Mouse (Mus musculus): ENCODE measurements around the gene Plekha6.

DNA sequence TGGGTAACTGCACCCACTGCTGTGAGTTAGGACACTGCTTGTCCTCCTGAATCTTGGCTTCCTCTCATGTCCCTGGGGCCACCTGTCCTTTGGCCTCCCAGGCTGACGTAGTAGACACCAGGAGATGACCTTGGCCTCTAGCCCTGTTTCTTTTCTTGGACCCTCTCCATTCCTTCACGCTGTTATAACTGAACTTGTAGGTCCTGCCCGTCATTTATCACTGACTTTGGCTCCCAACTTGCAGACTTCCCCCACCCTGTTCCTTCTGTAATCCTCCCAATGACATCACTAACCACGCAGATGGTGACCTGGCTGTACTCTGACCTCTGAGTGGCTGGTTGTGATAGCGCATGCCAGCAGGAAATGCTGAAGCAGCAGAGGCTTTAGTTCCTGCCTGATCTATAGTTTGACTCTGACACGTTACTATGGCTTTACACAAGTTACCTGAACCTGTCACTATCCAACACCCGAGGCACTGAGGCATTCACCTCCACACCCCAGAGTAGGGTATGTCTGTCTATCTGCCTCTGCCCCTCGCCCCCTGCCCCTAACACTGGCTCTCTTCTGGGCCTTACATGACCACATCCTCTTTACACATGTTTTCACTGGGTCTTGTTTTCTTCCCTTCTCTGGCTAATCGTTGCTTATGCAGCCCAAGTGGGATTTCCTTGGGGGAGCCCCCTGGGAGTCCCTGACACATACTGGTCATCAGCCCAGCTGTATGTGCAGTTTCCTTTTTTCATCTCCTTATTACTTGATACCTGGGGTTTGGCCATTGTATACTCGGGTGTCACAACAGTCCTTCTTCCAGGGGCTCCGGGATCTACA lies 183.9 kb downstream of the Plekha6 start:
- TF ChIP-seq CTCF (IDR thresholded peaks at IDR 0.05) (no peak), EP300 (IDR thresholded peaks at IDR 0.05) (peak; percentile 41; the same call in 1 of the 2 replicates)

Data from lung, postnatal 0 days (tissue).